8 mouse cellular contexts compared by ENCODE assay signal in the genomic region with DNA sequence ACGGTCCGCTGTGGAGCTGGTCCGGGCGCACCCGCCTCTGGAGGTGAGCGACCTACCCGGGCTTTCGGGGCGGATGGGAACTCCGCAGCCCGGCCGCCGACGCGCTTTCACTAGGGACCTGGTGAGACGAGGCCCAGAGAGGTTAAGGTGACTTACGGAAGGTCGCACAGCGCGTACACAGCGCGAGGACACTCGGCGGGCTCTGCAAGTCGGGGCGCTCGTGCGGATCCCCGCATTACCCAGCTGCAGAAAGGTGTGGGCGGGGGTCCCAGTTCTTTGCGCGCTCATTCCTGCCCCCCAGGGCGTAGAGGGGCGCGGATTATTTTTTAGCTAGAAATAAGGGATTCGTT. TPM values are rescaled to one million over a fixed set of nuclear protein-coding genes. Genes with fewer than 3 reads are reported as not detected.
DNase-seq lines count a peak whose midpoint lies in the region; ATAC-seq and TF ChIP-seq lines count a peak whose summit lies in the region.

No protein-coding gene starts in this region.

- H3K4me1 ChIP-seq in lung, embryonic 15.5 days, result peaks cover 8% of the 10 kb centered on the region
- peaks cover 13% of the 10 kb centered on the region for H3K4me1 ChIP-seq in embryonic facial prominence, embryonic 14.5 days (ENCODE audit: control insufficient read depth, insufficient read depth, low read length)
- H3K4me1 ChIP-seq in intestine, postnatal 0 days (replicated peaks; ENCODE audit: control insufficient read depth, insufficient read depth, low read length), result no peaks in the 10 kb centered on the region
- H3K4me1 ChIP-seq in neural tube, embryonic 15.5 days, result peaks cover 33% of the 10 kb centered on the region

- H3K27ac ChIP-seq in lung, embryonic 15.5 days, result peak overlapping the region; percentile 99
- H3K27ac ChIP-seq in embryonic facial prominence, embryonic 14.5 days (replicated peaks; ENCODE audit: low read depth, low read length), result peak overlapping the region; percentile 96
- H3K27ac ChIP-seq in intestine, postnatal 0 days (ENCODE audit: low read depth, low read length), result peak overlapping the region; percentile 78
- peak overlapping the region; percentile 97 for H3K27ac ChIP-seq in neural tube, embryonic 15.5 days (replicated peaks)

- no peaks in the 10 kb centered on the region for H3K9me3 ChIP-seq in lung, embryonic 15.5 days
- H3K9me3 ChIP-seq in embryonic facial prominence, embryonic 14.5 days (ENCODE audit: control insufficient read depth, low read length), result no peaks in the 10 kb centered on the region
- H3K9me3 ChIP-seq in intestine, postnatal 0 days (ENCODE audit: control insufficient read depth), result no peaks in the 10 kb centered on the region
- no peaks in the 10 kb centered on the region for H3K9me3 ChIP-seq in neural tube, embryonic 15.5 days (replicated peaks)

- H3K4me2 ChIP-seq in lung, embryonic 15.5 days, result peak overlapping the region; percentile 74
- H3K4me2 ChIP-seq in embryonic facial prominence, embryonic 14.5 days (ENCODE audit: low read depth, low read length), result peak overlapping the region; percentile 71
- H3K4me2 ChIP-seq in intestine, postnatal 0 days (replicated peaks; ENCODE audit: low read depth), result peak overlapping the region; percentile 96
- peak overlapping the region; percentile 71 for H3K4me2 ChIP-seq in neural tube, embryonic 15.5 days

- DNase-seq in lung, postnatal 25 days (ENCODE audit: low spot score), result no peak
- no peak for DNase-seq in embryonic facial prominence, embryonic 14.5 days (ENCODE audit: low spot score)
- DNase-seq in left cerebral cortex, adult 11 months (ENCODE audit: low spot score), result no peak
- DNase-seq in right cerebral cortex, adult 18-20 months, result no peak

- H3K36me3 ChIP-seq in lung, embryonic 15.5 days, result peaks cover 15% of the 10 kb centered on the region; the same call in 1 of the 2 replicates
- peaks cover 14% of the 10 kb centered on the region for H3K36me3 ChIP-seq in embryonic facial prominence, embryonic 14.5 days (ENCODE audit: control insufficient read depth, insufficient read depth, low read length)
- 0 out of 2 replicates have a peak, but pooled peaks cover 5% of the 10 kb centered on the region for H3K36me3 ChIP-seq in intestine, postnatal 0 days (ENCODE audit: control insufficient read depth, insufficient read depth)
- peaks cover 12% of the 10 kb centered on the region for H3K36me3 ChIP-seq in neural tube, embryonic 15.5 days

- ATAC-seq in lung, embryonic 15.5 days (ENCODE audit: borderline replicate concordance, extremely low read depth, low FRiP score, low TSS enrichment), result peak; percentile 55
- peak; percentile 53 for ATAC-seq in embryonic facial prominence, embryonic 14.5 days (ENCODE audit: low read depth)
- peak; percentile 55 for ATAC-seq in intestine, postnatal 0 days
- ATAC-seq in neural tube, embryonic 15.5 days (ENCODE audit: low FRiP score), result peak; percentile 45; the same call in 1 of the 2 replicates
- ATAC-seq in granulocyte monocyte progenitor cell, adult 5-6 weeks (replicated peaks; ENCODE audit: poor library complexity, severe bottlenecking), result no peak

- H3K9ac ChIP-seq in lung, embryonic 15.5 days, result peak overlapping the region; percentile 88
- peak overlapping the region; percentile 92 for H3K9ac ChIP-seq in embryonic facial prominence, embryonic 14.5 days (ENCODE audit: low read depth, low read length)
- H3K9ac ChIP-seq in intestine, postnatal 0 days (ENCODE audit: low read depth, low read length), result peak overlapping the region; percentile 91
- peak overlapping the region; percentile 91 for H3K9ac ChIP-seq in neural tube, embryonic 15.5 days (replicated peaks)

- H3K4me3 ChIP-seq in lung, embryonic 15.5 days, result peak overlapping the region; percentile 92
- peak overlapping the region; percentile 82 for H3K4me3 ChIP-seq in embryonic facial prominence, embryonic 14.5 days (ENCODE audit: low read depth, low read length)
- H3K4me3 ChIP-seq in intestine, postnatal 0 days (ENCODE audit: low read depth, low read length), result peak overlapping the region; percentile 87
- peak overlapping the region; percentile 88 for H3K4me3 ChIP-seq in neural tube, embryonic 15.5 days (replicated peaks)

- H3K27me3 ChIP-seq in lung, embryonic 15.5 days, result no peaks in the 10 kb centered on the region
- no peaks in the 10 kb centered on the region for H3K27me3 ChIP-seq in embryonic facial prominence, embryonic 14.5 days (replicated peaks; ENCODE audit: control insufficient read depth, insufficient read depth, low read length)
- no peaks in the 10 kb centered on the region for H3K27me3 ChIP-seq in intestine, postnatal 0 days (replicated peaks; ENCODE audit: control insufficient read depth, insufficient read depth, low read length)
- H3K27me3 ChIP-seq in neural tube, embryonic 15.5 days (replicated peaks), result no peaks in the 10 kb centered on the region

- TF ChIP-seq CTCF in intestine, postnatal 0 days (IDR thresholded peaks at IDR 0.05; ENCODE audit: low read depth), result no peak

- WGBS in lung, embryonic 15.5 days, result 0% methylated on average over 36 of the region's 36 CpGs
- 0% methylated on average over 19 of the region's 36 CpGs for WGBS in embryonic facial prominence, embryonic 14.5 days
- 0% methylated on average over 36 of the region's 36 CpGs for WGBS in intestine, postnatal 0 days
- under 1% methylated on average over 36 of the region's 36 CpGs for WGBS in neural tube, embryonic 15.5 days

RNA-seq across cellular contexts. Expression of a gene that starts 0.7 kb away (rescaled TPM):
- 160 and 163 TPM in 2 replicates for polyA plus RNA-seq in lung, embryonic 15.5 days (2015; fragmentation: Nextera tagmentation; extraction: Ambion mirVana)
- polyA plus RNA-seq in embryonic facial prominence, embryonic 14.5 days (2014; fragmentation: Nextera tagmentation; extraction: Ambion mirVana), result 176 and 178 TPM in 2 replicates
- 115 and 119 TPM in 2 replicates for polyA plus RNA-seq in intestine, postnatal 0 days (2015; fragmentation: Nextera tagmentation; extraction: Ambion mirVana)
- 204 and 223 TPM in 2 replicates for polyA plus RNA-seq in neural tube, embryonic 15.5 days (2015; fragmentation: Nextera tagmentation; extraction: Ambion mirVana)
- 61.4 and 76.5 TPM in 2 replicates for total RNA-seq in granulocyte monocyte progenitor cell, adult 5-6 weeks (2014; fragmentation: Nextera tagmentation)
- 51.9 and 56.2 TPM in 2 replicates for total RNA-seq in granulocyte monocyte progenitor cell, adult 5-6 weeks (2017)

RNA-seq across cellular contexts. Expression of a gene that starts 38.9 kb away (rescaled TPM):
- polyA plus RNA-seq in lung, embryonic 15.5 days (2015; fragmentation: Nextera tagmentation; extraction: Ambion mirVana), result 59.2 and 60.1 TPM in 2 replicates
- 43.3 and 46.9 TPM in 2 replicates for polyA plus RNA-seq in embryonic facial prominence, embryonic 14.5 days (2014; fragmentation: Nextera tagmentation; extraction: Ambion mirVana)
- 22.6 and 24.2 TPM in 2 replicates for polyA plus RNA-seq in intestine, postnatal 0 days (2015; fragmentation: Nextera tagmentation; extraction: Ambion mirVana)
- 82.7 and 86.5 TPM in 2 replicates for polyA plus RNA-seq in neural tube, embryonic 15.5 days (2015; fragmentation: Nextera tagmentation; extraction: Ambion mirVana)
- total RNA-seq in granulocyte monocyte progenitor cell, adult 5-6 weeks (2014; fragmentation: Nextera tagmentation), result 24.4 and 27.6 TPM in 2 replicates
- 39.9 and 45.5 TPM in 2 replicates for total RNA-seq in granulocyte monocyte progenitor cell, adult 5-6 weeks (2017)
